In genomic region chr9:111372079-111372478, GRCm38 (mm10) we compare ENCODE assay signal across 23 mouse cellular contexts.
DNase-seq lines count a peak whose midpoint lies in the region; ATAC-seq and TF ChIP-seq lines count a peak whose summit lies in the region.
"Had no signal": no experiment of that assay in that cellular context is flagged by ENCODE, and none has a peak within 500 bp of the region (broad histone marks: within the 10 kb centered on the region; RNA-seq: fewer than 3 reads in every experiment).

No protein-coding gene starts in this region.

- ATAC-seq in midbrain, postnatal 0 days (ENCODE audit: low FRiP score): no peak
- ATAC-seq in midbrain, embryonic 13.5 days: no peak
- ATAC-seq in intestine, embryonic 16.5 days: peak; percentile 54
- ATAC-seq: forebrain, embryonic 14.5 days had no signal

- no peaks in the 10 kb centered on the region for H3K79me2 ChIP-seq in heart, adult 2 months (replicated peaks; ENCODE audit: control insufficient read depth, insufficient read depth, low read length)

- H3K9ac ChIP-seq in heart, adult 2 months (ENCODE audit: low read depth, low read length): no peak overlapping the region
- H3K9ac ChIP-seq in midbrain, postnatal 0 days (replicated peaks; ENCODE audit: low read length, poor library complexity, severe bottlenecking): no peak overlapping the region
- no peak overlapping the region for H3K9ac ChIP-seq in midbrain, embryonic 13.5 days (replicated peaks)
- H3K9ac ChIP-seq in intestine, embryonic 16.5 days (ENCODE audit: low read depth, low read length): no peak overlapping the region
- H3K9ac ChIP-seq: embryonic facial prominence, embryonic 13.5 days; embryonic facial prominence, embryonic 15.5 days; forebrain, embryonic 12.5 days had no signal

- DNase-seq in heart, adult 11 months: peak; percentile 25
- no peak for DNase-seq in heart, adult 2 months
- DNase-seq in midbrain, postnatal 0 days (ENCODE audit: low spot score): peak; percentile 48
- DNase-seq in layer of hippocampus, adult 9-10 months (ENCODE audit: low spot score): no peak
- no peak for DNase-seq in thymus, postnatal 4 days
- DNase-seq: adrenal gland, adult 2 months; adrenal gland, postnatal 10 days; adrenal gland, postnatal 25 days; cerebellum, adult 11 months; cerebellum, adult 18-20 months; cerebellum, adult 8-10 months; cerebellum, adult 9-11 months; cerebellum, postnatal 14 days; cerebellum, postnatal 36 days; embryo, embryonic 11 days had no signal

- intact Hi-C loops in heart, adult 2 months (cut with DNase I): no loop called here

- H3K9me3 ChIP-seq in midbrain, postnatal 0 days (ENCODE audit: low read length): no peaks in the 10 kb centered on the region
- H3K9me3 ChIP-seq in midbrain, embryonic 13.5 days: no peaks in the 10 kb centered on the region
- no peaks in the 10 kb centered on the region for H3K9me3 ChIP-seq in intestine, embryonic 16.5 days (ENCODE audit: control insufficient read depth, low read length)
- H3K9me3 ChIP-seq: embryonic facial prominence, embryonic 13.5 days; embryonic facial prominence, embryonic 15.5 days; forebrain, embryonic 10.5 days; forebrain, embryonic 12.5 days had no signal

- no peak for TF ChIP-seq POLR2A in heart, adult 2 months (IDR thresholded peaks at IDR 0.05; ENCODE audit: insufficient read depth, low read depth, low read length)

- H3K27me3 ChIP-seq in heart, adult 2 months (ENCODE audit: control insufficient read depth, insufficient read depth, low read length): no peaks in the 10 kb centered on the region
- H3K27me3 ChIP-seq in midbrain, postnatal 0 days (ENCODE audit: insufficient read depth, low read length): no peaks in the 10 kb centered on the region
- H3K27me3 ChIP-seq in midbrain, embryonic 13.5 days: no peaks in the 10 kb centered on the region
- H3K27me3 ChIP-seq in intestine, embryonic 16.5 days (replicated peaks; ENCODE audit: control insufficient read depth, insufficient read depth, low read length): no peaks in the 10 kb centered on the region
- H3K27me3 ChIP-seq: embryonic facial prominence, embryonic 13.5 days; embryonic facial prominence, embryonic 15.5 days; forebrain, embryonic 12.5 days had no signal

- WGBS in heart, adult 2 months: 82% methylated on average over 3 of the region's 3 CpGs
- 88% methylated on average over 3 of the region's 3 CpGs for whole genome bisulfite sequencing in midbrain, postnatal 0 days
- 93% methylated on average over 3 of the region's 3 CpGs for WGBS in midbrain, embryonic 13.5 days
- 79% methylated on average over 3 of the region's 3 CpGs for WGBS in intestine, embryonic 16.5 days

- H3K4me1 ChIP-seq in heart, adult 2 months (ENCODE audit: control insufficient read depth, insufficient read depth, low read length): no peaks in the 10 kb centered on the region
- H3K4me1 ChIP-seq in midbrain, postnatal 0 days (ENCODE audit: insufficient read depth, low read length): no peaks in the 10 kb centered on the region
- no peaks in the 10 kb centered on the region for H3K4me1 ChIP-seq in midbrain, embryonic 13.5 days (replicated peaks)
- no peaks in the 10 kb centered on the region for H3K4me1 ChIP-seq in intestine, embryonic 16.5 days (ENCODE audit: control insufficient read depth, insufficient read depth, low read length)
- H3K4me1 ChIP-seq: embryonic facial prominence, embryonic 13.5 days; embryonic facial prominence, embryonic 15.5 days; forebrain, embryonic 10.5 days; forebrain, embryonic 12.5 days had no signal

- H3K4me2 ChIP-seq in midbrain, postnatal 0 days (ENCODE audit: low read depth, low read length, poor library complexity, severe bottlenecking): no peak overlapping the region
- no peak overlapping the region for H3K4me2 ChIP-seq in midbrain, embryonic 13.5 days (replicated peaks)
- no peak overlapping the region for H3K4me2 ChIP-seq in intestine, embryonic 16.5 days (ENCODE audit: low read depth, low read length)
- H3K4me2 ChIP-seq: embryonic facial prominence, embryonic 13.5 days; embryonic facial prominence, embryonic 15.5 days; forebrain, embryonic 12.5 days had no signal

- no peak for TF ChIP-seq CTCF in heart, adult 2 months (IDR thresholded peaks at IDR 0.05)
- TF ChIP-seq CTCF in midbrain, postnatal 0 days (IDR thresholded peaks at IDR 0.05): no peak

- H3K27ac ChIP-seq in heart, adult 2 months: no peak overlapping the region
- no peak overlapping the region for H3K27ac ChIP-seq in midbrain, postnatal 0 days (ENCODE audit: low read depth, low read length)
- H3K27ac ChIP-seq in midbrain, embryonic 13.5 days: no peak overlapping the region
- H3K27ac ChIP-seq in intestine, embryonic 16.5 days (ENCODE audit: low read length): peak overlapping the region; percentile 37; the same call in 1 of the 2 replicates
- H3K27ac ChIP-seq: embryonic facial prominence, embryonic 13.5 days; embryonic facial prominence, embryonic 15.5 days; forebrain, embryonic 10.5 days; forebrain, embryonic 12.5 days had no signal

- TF ChIP-seq EP300 in heart, adult 2 months (IDR thresholded peaks at IDR 0.05; ENCODE audit: insufficient read depth, low read depth, low read length): no peak

- H3K36me3 ChIP-seq in heart, adult 2 months (ENCODE audit: control insufficient read depth, insufficient read depth, low read length): no peaks in the 10 kb centered on the region
- peaks cover 13% of the 10 kb centered on the region for H3K36me3 ChIP-seq in midbrain, postnatal 0 days (ENCODE audit: insufficient read depth, low read length)
- 0 out of 2 replicates have a peak, but pooled peaks cover 10% of the 10 kb centered on the region for H3K36me3 ChIP-seq in midbrain, embryonic 13.5 days
- no peaks in the 10 kb centered on the region for H3K36me3 ChIP-seq in intestine, embryonic 16.5 days (ENCODE audit: control insufficient read depth, insufficient read depth, low read length)
- H3K36me3 ChIP-seq: embryonic facial prominence, embryonic 13.5 days; embryonic facial prominence, embryonic 15.5 days; forebrain, embryonic 10.5 days; forebrain, embryonic 12.5 days had no signal

- no peak overlapping the region for H3K4me3 ChIP-seq in heart, adult 2 months
- H3K4me3 ChIP-seq in midbrain, postnatal 0 days (ENCODE audit: low read depth, low read length): no peak overlapping the region
- H3K4me3 ChIP-seq in midbrain, embryonic 13.5 days (replicated peaks): no peak overlapping the region
- no peak overlapping the region for H3K4me3 ChIP-seq in intestine, embryonic 16.5 days (ENCODE audit: low read length)
- H3K4me3 ChIP-seq: embryonic facial prominence, embryonic 13.5 days; embryonic facial prominence, embryonic 15.5 days; erythroblast, embryonic 14.5 days; forebrain, embryonic 10.5 days; forebrain, embryonic 12.5 days had no signal

Comparison
In these comparisons a context has a peak if more than half of its experiments do, and no peak if none do; other contexts are left out.
1. DNase-seq: peak in heart, adult 11 months (single experiment) and midbrain, postnatal 0 days (single experiment); none in heart, adult 2 months (0 of 2), layer of hippocampus, adult 9-10 months (single experiment) and thymus, postnatal 4 days (single experiment).